Mouse (Mus musculus) thymus, adult 18-20 months (tissue): ENCODE results near the gene Maml3.

Source experiments
- DNase-seq, 2 experiments: peaks; one replicate each; pipeline ENCODE4 v3.0.0; 2022; ENCODE audit warnings: mixed read lengths in 2 of 2

Gene Maml3

GRCm38 (mm10) chr3:51769196-51769595 is 335.7 kb downstream of the Maml3 start:
- no peak for DNase-seq

GRCm38 (mm10) chr3:51765220-51765923 is 339.5 kb downstream of the Maml3 start:
- no peak for DNase-seq

- no peak for DNase-seq
These were observed 340.7 kb downstream of the Maml3 start for GRCm38 (mm10) chr3:51764175-51764574.

GRCm38 (mm10) chr3:51762900-51763299 is 342.0 kb downstream of the Maml3 start:
- DNase-seq, result no peak

- peak in 1 of 2 experiments; percentile 21 for DNase-seq
These were observed 345.3 kb downstream of the Maml3 start for GRCm38 (mm10) chr3:51759534-51759933.

- DNase-seq, result no peak
These were observed 347.8 kb downstream of the Maml3 start for GRCm38 (mm10) chr3:51757032-51757431.

GRCm38 (mm10) chr3:51756283-51756682 is 348.6 kb downstream of the Maml3 start:
- no peak for DNase-seq

- no peak for DNase-seq
These were observed 351.6 kb downstream of the Maml3 start for GRCm38 (mm10) chr3:51753262-51753661.

GRCm38 (mm10) chr3:51751440-51751839 is 353.4 kb downstream of the Maml3 start:
- no peak for DNase-seq

GRCm38 (mm10) chr3:51749812-51750481 is 354.9 kb downstream of the Maml3 start:
- DNase-seq, result no peak

- no peak for DNase-seq
These were observed 355.5 kb downstream of the Maml3 start for GRCm38 (mm10) chr3:51749421-51749811.

GRCm38 (mm10) chr3:51748436-51749376 is 356.2 kb downstream of the Maml3 start:
- no peak for DNase-seq

GRCm38 (mm10) chr3:51746816-51747215 is 358.1 kb downstream of the Maml3 start:
- no peak for DNase-seq

GRCm38 (mm10) chr3:51745162-51745561 is 359.7 kb downstream of the Maml3 start:
- peak in 1 of 2 experiments; percentile 14 for DNase-seq

GRCm38 (mm10) chr3:51744339-51744759 is 360.5 kb downstream of the Maml3 start:
- peak in 1 of 2 experiments; percentile 24 for DNase-seq

GRCm38 (mm10) chr3:51742405-51742804 is 362.5 kb downstream of the Maml3 start:
- DNase-seq, result no peak

- no peak for DNase-seq
These were observed 363.1 kb downstream of the Maml3 start for GRCm38 (mm10) chr3:51741824-51742223.

GRCm38 (mm10) chr3:51739835-51740112 is 365.1 kb downstream of the Maml3 start:
- DNase-seq, result no peak

- no peak for DNase-seq
These were observed 365.6 kb downstream of the Maml3 start for GRCm38 (mm10) chr3:51739049-51739834.

- DNase-seq, result no peak
These were observed 371.2 kb downstream of the Maml3 start for GRCm38 (mm10) chr3:51733685-51734084.

GRCm38 (mm10) chr3:51731949-51732636 is 372.8 kb downstream of the Maml3 start:
- DNase-seq, result no peak

GRCm38 (mm10) chr3:51730662-51731061 is 374.2 kb downstream of the Maml3 start:
- DNase-seq, result no peak
